Mouse (Mus musculus) kidney, embryonic 15.5 days (tissue): ENCODE data around the gene 4932414N04Rik. TPM values are rescaled to one million over a fixed set of nuclear protein-coding genes. Genes with fewer than 3 reads are reported as not detected.
"Not testable (repeated sequence)": the region's sequence is repeated elsewhere in the genome, so short reads cannot be mapped to it uniquely, and the experiment has no call there.

Experiments
- ATAC-seq: fragments of 200-750 bp; cut with Nextera tagmentation; replicated peaks from 2 replicates; pipeline ENCODE4 v1.8.0; 2017; ENCODE audit warnings: moderate TSS enrichment; ENCODE audit not compliant: low FRiP score
- H3K27ac ChIP-seq: fragments of 300-500 bp; sonication (generic); 2 replicates; pipeline ENCODE4 v1.5.1; 2015; ENCODE audit warnings: mild to moderate bottlenecking, inconsistent platforms
- H3K27me3 ChIP-seq: fragments of 300-500 bp; sonication (generic); 2 replicates; pipeline ENCODE4 v1.6.1; 2015; ENCODE audit warnings: inconsistent platforms
- H3K36me3 ChIP-seq: fragments of 300-500 bp; sonication (generic); 2 replicates; pipeline ENCODE4 v1.6.1; 2015; ENCODE audit warnings: inconsistent platforms
- H3K4me1 ChIP-seq: fragments of 300-500 bp; sonication (generic); 2 replicates; pipeline ENCODE4 v1.6.1; 2015; ENCODE audit warnings: inconsistent platforms
- H3K4me2 ChIP-seq: fragments of 300-500 bp; sonication (generic); 2 replicates; pipeline ENCODE4 v1.6.1; 2015; ENCODE audit warnings: moderate library complexity, mild to moderate bottlenecking, inconsistent platforms
- H3K4me3 ChIP-seq: fragments of 300-500 bp; sonication (generic); replicated peaks from 2 replicates; pipeline ENCODE4 v1.5.1; 2015; ENCODE audit warnings: mild to moderate bottlenecking, inconsistent platforms
- H3K9ac ChIP-seq: fragments of 300-500 bp; sonication (generic); 2 replicates; pipeline ENCODE4 v1.6.1; 2015; ENCODE audit warnings: mild to moderate bottlenecking, inconsistent platforms
- H3K9me3 ChIP-seq: fragments of 300-500 bp; sonication (generic); replicated peaks from 2 replicates; pipeline ENCODE4 v1.6.1; 2016; ENCODE audit warnings: inconsistent platforms
- WGBS: fragments of 180-500 bp; shearing (Covaris S2); methylation state at CpG from one replicate; pipeline ENCODE4 v1.1.7; 2015; ENCODE audit warnings: mixed read lengths; 5-methylcytosine and 5-hydroxymethylcytosine counted together
- polyA plus RNA-seq: library from polyadenylated mRNA; unstranded; fragments of >200 nt; fragmentation: Nextera tagmentation; extraction: Ambion mirVana; gene quantifications from 2 replicates; pipeline ENCODE4 v1.2.1, GENCODE M21; 2015

4932414N04Rik gene
- polyA plus RNA-seq: not detected in 2 replicates

GRCm38 (mm10) chr2:68656186-68656585 lies at the start of gene 4932414N04Rik:
Gene 4932414N04Rik, plus strand, starts transcription at chr2:68656486.
- not testable (repeated sequence) for H3K27ac ChIP-seq, ATAC-seq, H3K9me3 ChIP-seq, H3K4me2 ChIP-seq, H3K9ac ChIP-seq, H3K4me3 ChIP-seq, H3K27me3 ChIP-seq, H3K36me3 ChIP-seq, H3K4me1 ChIP-seq
- WGBS: 76% methylated on average over 2 of the region's 5 CpGs

- Histone ChIP-seq H3K27me3 (no peaks in the 10 kb centered on the region), H3K9ac (no peak overlapping the region), H3K36me3 (no peaks in the 10 kb centered on the region), H3K4me2 (no peak overlapping the region), H3K4me1 (no peaks in the 10 kb centered on the region), H3K27ac (no peak overlapping the region), H3K4me3 (no peak overlapping the region), H3K9me3 (no peaks in the 10 kb centered on the region; the same call in 1 of the 2 replicates)
- ATAC-seq: no peak
- WGBS: 88% methylated on average over 2 of the region's 2 CpGs
These were observed 75.9 kb downstream of the 4932414N04Rik start for GRCm38 (mm10) chr2:68732216-68732615.

GRCm38 (mm10) chr2:68739772-68740739 lies 83.8 kb downstream of the 4932414N04Rik start:
- Histone ChIP-seq H3K4me3 (no peak overlapping the region), H3K9me3 (no peaks in the 10 kb centered on the region; the same call in 1 of the 2 replicates), H3K4me1 (no peaks in the 10 kb centered on the region), H3K27me3 (no peaks in the 10 kb centered on the region), H3K36me3 (no peaks in the 10 kb centered on the region), H3K4me2 (no peak overlapping the region), H3K27ac (no peak overlapping the region), H3K9ac (no peak overlapping the region)
- peak; percentile 67; the same call in 1 of the 2 replicates for ATAC-seq
- WGBS: 74% methylated on average over 5 of the region's 5 CpGs

GRCm38 (mm10) chr2:68744599-68744998 lies 88.3 kb downstream of the 4932414N04Rik start:
- Histone ChIP-seq H3K9ac (no peak overlapping the region), H3K27me3 (no peaks in the 10 kb centered on the region), H3K9me3 (no peaks in the 10 kb centered on the region), H3K4me1 (no peaks in the 10 kb centered on the region), H3K36me3 (no peaks in the 10 kb centered on the region), H3K4me3 (no peak overlapping the region), H3K27ac (no peak overlapping the region), H3K4me2 (no peak overlapping the region)
- 0 out of 2 replicates have a peak, but pooled peaks have one; percentile 49 for ATAC-seq
- 78% methylated on average over 4 of the region's 4 CpGs for WGBS

- Histone ChIP-seq H3K4me2 (no peak overlapping the region), H3K27me3 (no peaks in the 10 kb centered on the region), H3K9me3 (no peaks in the 10 kb centered on the region), H3K36me3 (no peaks in the 10 kb centered on the region), H3K4me1 (no peaks in the 10 kb centered on the region), H3K4me3 (no peak overlapping the region), H3K27ac (no peak overlapping the region), H3K9ac (no peak overlapping the region)
- no peak for ATAC-seq
- 80% methylated on average over 4 of the region's 4 CpGs for WGBS
These were observed 99.9 kb downstream of the 4932414N04Rik start for GRCm38 (mm10) chr2:68756179-68756578.

- H3K9ac ChIP-seq: no peak overlapping the region
- no peaks in the 10 kb centered on the region for H3K4me1 ChIP-seq
- peak; percentile 64; the same call in 1 of the 2 replicates for ATAC-seq
- H3K9me3 ChIP-seq: no peaks in the 10 kb centered on the region
- no peak overlapping the region for H3K4me2 ChIP-seq
- no peaks in the 10 kb centered on the region for H3K27me3 ChIP-seq
- no peak overlapping the region for H3K27ac ChIP-seq
- H3K36me3 ChIP-seq: no peaks in the 10 kb centered on the region
- WGBS: 22% methylated on average over 6 of the region's 6 CpGs
- H3K4me3 ChIP-seq: no peak overlapping the region
These were observed 100.5 kb downstream of the 4932414N04Rik start for GRCm38 (mm10) chr2:68756793-68757192.

GRCm38 (mm10) chr2:68765371-68765770 lies 109.1 kb downstream of the 4932414N04Rik start:
- Histone ChIP-seq H3K4me1 (no peaks in the 10 kb centered on the region), H3K4me2 (no peak overlapping the region), H3K9me3 (no peaks in the 10 kb centered on the region), H3K9ac (no peak overlapping the region), H3K27me3 (no peaks in the 10 kb centered on the region), H3K36me3 (no peaks in the 10 kb centered on the region), H3K27ac (no peak overlapping the region), H3K4me3 (no peak overlapping the region)
- WGBS: 39% methylated on average over 1 of the region's 1 CpGs
- ATAC-seq: peak; percentile 71; the same call in 1 of the 2 replicates

- Histone ChIP-seq H3K27me3 (no peaks in the 10 kb centered on the region), H3K27ac (no peak overlapping the region), H3K4me3 (no peak overlapping the region), H3K4me1 (no peaks in the 10 kb centered on the region), H3K9me3 (no peaks in the 10 kb centered on the region), H3K9ac (no peak overlapping the region), H3K4me2 (no peak overlapping the region), H3K36me3 (no peaks in the 10 kb centered on the region)
- no peak for ATAC-seq
- 64% methylated on average over 6 of the region's 6 CpGs for WGBS
These were observed 111.1 kb downstream of the 4932414N04Rik start for GRCm38 (mm10) chr2:68767186-68767890.

GRCm38 (mm10) chr2:68782268-68783132 lies 126.2 kb downstream of the 4932414N04Rik start:
- no peaks in the 10 kb centered on the region for H3K27me3 ChIP-seq
- H3K36me3 ChIP-seq: no peaks in the 10 kb centered on the region
- H3K27ac ChIP-seq: peak overlapping the region; percentile 82
- H3K4me2 ChIP-seq: peak overlapping the region; percentile 60
- peak; percentile 80 for ATAC-seq
- H3K4me3 ChIP-seq: peak overlapping the region; percentile 35
- H3K9me3 ChIP-seq: no peaks in the 10 kb centered on the region
- peak overlapping the region; percentile 11; the same call in 1 of the 2 replicates for H3K9ac ChIP-seq
- 10% methylated on average over 16 of the region's 16 CpGs for WGBS
- H3K4me1 ChIP-seq: peaks cover 12% of the 10 kb centered on the region

GRCm38 (mm10) chr2:68783664-68784063 lies 127.4 kb downstream of the 4932414N04Rik start:
- WGBS: 95% methylated on average over 8 of the region's 8 CpGs
- peaks cover 12% of the 10 kb centered on the region for H3K4me1 ChIP-seq
- not testable (repeated sequence) for ATAC-seq, H3K27me3 ChIP-seq, H3K4me3 ChIP-seq, H3K9me3 ChIP-seq, H3K27ac ChIP-seq, H3K9ac ChIP-seq, H3K4me2 ChIP-seq, H3K36me3 ChIP-seq

GRCm38 (mm10) chr2:68784710-68785427 lies 128.6 kb downstream of the 4932414N04Rik start:
- H3K36me3 ChIP-seq: no peaks in the 10 kb centered on the region
- no peak overlapping the region for H3K4me3 ChIP-seq
- no peak overlapping the region for H3K4me2 ChIP-seq
- H3K9ac ChIP-seq: no peak overlapping the region
- no peaks in the 10 kb centered on the region for H3K27me3 ChIP-seq
- no peak overlapping the region for H3K27ac ChIP-seq
- WGBS: 36% methylated on average over 5 of the region's 5 CpGs
- no peaks in the 10 kb centered on the region for H3K9me3 ChIP-seq
- peaks cover 12% of the 10 kb centered on the region for H3K4me1 ChIP-seq
- ATAC-seq: peak; percentile 70
